Mouse (Mus musculus): Measurements from ENCODE around the gene Skp2. TPM values are rescaled to one million over a fixed set of nuclear protein-coding genes. Genes with fewer than 3 reads are reported as not detected.

The Skp2 gene
- polyA plus RNA-seq, 1 experiment, result 3.5 TPM

- no peak for TF ChIP-seq CTCF (IDR thresholded peaks at IDR 0.05; ENCODE audit: extremely low read depth, insufficient read depth, low read length)
- no peak for TF ChIP-seq POLR2A (IDR thresholded peaks at IDR 0.05; ENCODE audit: extremely low read depth, insufficient read depth, low read length)
- Histone ChIP-seq H3K4me1 (ENCODE audit: control insufficient read depth, insufficient read depth, low read length) (peaks cover 2% of the 10 kb centered on the region; the same call in 1 of the 2 replicates), H3K4me3 (ENCODE audit: insufficient read depth, low read length) (no peak overlapping the region), H3K27ac (ENCODE audit: insufficient read depth, low read length) (no peak overlapping the region)
These were observed 73.9 kb downstream of the Skp2 start for GRCm38 (mm10) chr15:9081294-9081693.

- H3K27ac ChIP-seq (ENCODE audit: insufficient read depth, low read length), result no peak overlapping the region
- H3K4me1 ChIP-seq (ENCODE audit: control insufficient read depth, insufficient read depth, low read length), result peaks cover 2% of the 10 kb centered on the region; the same call in 1 of the 2 replicates
- TF ChIP-seq POLR2A (IDR thresholded peaks at IDR 0.05; ENCODE audit: extremely low read depth, insufficient read depth, low read length) (no peak), CTCF (IDR thresholded peaks at IDR 0.05; ENCODE audit: extremely low read depth, insufficient read depth, low read length) (no peak)
- no peak overlapping the region for H3K4me3 ChIP-seq (ENCODE audit: insufficient read depth, low read length)
These were observed 75.0 kb downstream of the Skp2 start for GRCm38 (mm10) chr15:9080206-9080605.

- H3K27ac ChIP-seq (ENCODE audit: insufficient read depth, low read length), result no peak overlapping the region
- no peak overlapping the region for H3K4me3 ChIP-seq (ENCODE audit: insufficient read depth, low read length)
- peaks cover 2% of the 10 kb centered on the region; the same call in 1 of the 2 replicates for H3K4me1 ChIP-seq (ENCODE audit: control insufficient read depth, insufficient read depth, low read length)
- TF ChIP-seq CTCF (IDR thresholded peaks at IDR 0.05; ENCODE audit: extremely low read depth, insufficient read depth, low read length), result no peak
- TF ChIP-seq POLR2A (IDR thresholded peaks at IDR 0.05; ENCODE audit: extremely low read depth, insufficient read depth, low read length), result no peak
These were observed 75.6 kb downstream of the Skp2 start for GRCm38 (mm10) chr15:9079626-9080025.

GRCm38 (mm10) chr15:9078481-9079300, 76.5 kb downstream of the Skp2 start:
- Histone ChIP-seq H3K4me1 (ENCODE audit: control insufficient read depth, insufficient read depth, low read length) (peaks cover 3% of the 10 kb centered on the region), H3K27ac (ENCODE audit: insufficient read depth, low read length) (no peak overlapping the region), H3K4me3 (ENCODE audit: insufficient read depth, low read length) (no peak overlapping the region)
- TF ChIP-seq CTCF (IDR thresholded peaks at IDR 0.05; ENCODE audit: extremely low read depth, insufficient read depth, low read length) (no peak), POLR2A (IDR thresholded peaks at IDR 0.05; ENCODE audit: extremely low read depth, insufficient read depth, low read length) (no peak)

- Histone ChIP-seq H3K4me3 (ENCODE audit: insufficient read depth, low read length) (no peak overlapping the region), H3K27ac (ENCODE audit: insufficient read depth, low read length) (no peak overlapping the region), H3K4me1 (ENCODE audit: control insufficient read depth, insufficient read depth, low read length) (peaks cover 3% of the 10 kb centered on the region)
- TF ChIP-seq POLR2A (IDR thresholded peaks at IDR 0.05; ENCODE audit: extremely low read depth, insufficient read depth, low read length) (no peak), CTCF (IDR thresholded peaks at IDR 0.05; ENCODE audit: extremely low read depth, insufficient read depth, low read length) (no peak)
These were observed 79.5 kb downstream of the Skp2 start for GRCm38 (mm10) chr15:9075608-9076200.

GRCm38 (mm10) chr15:9074671-9075070, 80.6 kb downstream of the Skp2 start:
- Histone ChIP-seq H3K4me3 (ENCODE audit: insufficient read depth, low read length) (no peak overlapping the region), H3K27ac (ENCODE audit: insufficient read depth, low read length) (no peak overlapping the region), H3K4me1 (ENCODE audit: control insufficient read depth, insufficient read depth, low read length) (peaks cover 5% of the 10 kb centered on the region)
- TF ChIP-seq CTCF (IDR thresholded peaks at IDR 0.05; ENCODE audit: extremely low read depth, insufficient read depth, low read length) (no peak), POLR2A (IDR thresholded peaks at IDR 0.05; ENCODE audit: extremely low read depth, insufficient read depth, low read length) (no peak)

GRCm38 (mm10) chr15:9074139-9074538, 81.1 kb downstream of the Skp2 start:
- TF ChIP-seq POLR2A (IDR thresholded peaks at IDR 0.05; ENCODE audit: extremely low read depth, insufficient read depth, low read length) (no peak), CTCF (IDR thresholded peaks at IDR 0.05; ENCODE audit: extremely low read depth, insufficient read depth, low read length) (no peak)
- Histone ChIP-seq H3K4me1 (ENCODE audit: control insufficient read depth, insufficient read depth, low read length) (peaks cover 5% of the 10 kb centered on the region), H3K27ac (ENCODE audit: insufficient read depth, low read length) (no peak overlapping the region), H3K4me3 (ENCODE audit: insufficient read depth, low read length) (no peak overlapping the region)

GRCm38 (mm10) chr15:9073684-9074083, 81.5 kb downstream of the Skp2 start:
- Histone ChIP-seq H3K4me3 (ENCODE audit: insufficient read depth, low read length) (peak overlapping the region; percentile 88; the same call in 1 of the 2 replicates), H3K27ac (ENCODE audit: insufficient read depth, low read length) (no peak overlapping the region), H3K4me1 (ENCODE audit: control insufficient read depth, insufficient read depth, low read length) (peaks cover 5% of the 10 kb centered on the region)
- no peak for TF ChIP-seq POLR2A (IDR thresholded peaks at IDR 0.05; ENCODE audit: extremely low read depth, insufficient read depth, low read length)
- no peak for TF ChIP-seq CTCF (IDR thresholded peaks at IDR 0.05; ENCODE audit: extremely low read depth, insufficient read depth, low read length)

GRCm38 (mm10) chr15:9073067-9073608, 82.1 kb downstream of the Skp2 start:
- Histone ChIP-seq H3K27ac (ENCODE audit: insufficient read depth, low read length) (peak overlapping the region; percentile 11; the same call in 1 of the 2 replicates), H3K4me3 (ENCODE audit: insufficient read depth, low read length) (peak overlapping the region; percentile 88), H3K4me1 (ENCODE audit: control insufficient read depth, insufficient read depth, low read length) (peaks cover 3% of the 10 kb centered on the region)
- TF ChIP-seq CTCF (IDR thresholded peaks at IDR 0.05; ENCODE audit: extremely low read depth, insufficient read depth, low read length) (no peak), POLR2A (IDR thresholded peaks at IDR 0.05; ENCODE audit: extremely low read depth, insufficient read depth, low read length) (no peak)
